Mouse (Mus musculus): ENCODE measurements at regions not wholly inside any gene's neighbourhood (a gene's known extent, or its start where the extent isn't known, plus 50 kb on each side); places are given as distances from the start of the nearest gene placed in this dataset.

DNA sequence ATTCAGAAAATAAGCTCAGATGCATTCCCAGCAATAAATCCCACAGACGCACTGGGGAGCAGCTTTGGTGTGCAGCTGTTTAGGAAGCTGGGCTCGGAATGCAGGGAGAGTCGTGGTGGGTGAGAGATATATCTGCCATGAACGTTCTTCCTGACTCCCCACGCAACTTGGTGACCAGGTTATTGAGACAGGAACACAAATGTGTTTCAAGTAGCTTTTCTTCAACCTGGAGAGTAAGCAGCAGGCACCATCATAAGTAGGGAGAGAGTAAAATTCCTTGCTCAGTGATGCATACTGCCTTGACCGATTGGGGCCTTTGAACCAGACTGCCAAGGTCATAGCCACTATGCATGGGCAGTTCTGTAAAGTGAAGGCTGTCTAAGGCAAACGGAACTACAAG is 95.6 kb upstream of the Basp1 start:
- TF ChIP-seq POLR2A (IDR thresholded peaks at IDR 0.05; ENCODE audit: extremely low read depth, insufficient read depth, low read length) (no peak), CTCF (IDR thresholded peaks at IDR 0.05; ENCODE audit: extremely low read depth, insufficient read depth, low read length) (no peak)
